Mouse (Mus musculus): ENCODE measurements around the gene Drd3. TPM values are rescaled to one million over a fixed set of nuclear protein-coding genes. Genes with fewer than 3 reads are reported as not detected.

The Drd3 gene
- polyA plus RNA-seq, 1 experiment from 2014 or later: not detected

GRCm38 (mm10) chr16:43849839-43850238 is 96.0 kb downstream of the Drd3 start:
- H3K36me3 ChIP-seq (ENCODE audit: control insufficient read depth, insufficient read depth, low read length): no peaks in the 10 kb centered on the region
- ATAC-seq (ENCODE audit: low FRiP score): no peak
- WGBS: 76% methylated on average over 1 of the region's 1 CpGs

GRCm38 (mm10) chr16:43858941-43859476 is 105.2 kb downstream of the Drd3 start:
- no peak for ATAC-seq (ENCODE audit: low FRiP score)
- H3K36me3 ChIP-seq (ENCODE audit: control insufficient read depth, insufficient read depth, low read length): peaks cover 12% of the 10 kb centered on the region; the same call in 1 of the 2 replicates
- no peaks in the 10 kb centered on the region for H3K27me3 ChIP-seq (ENCODE audit: control insufficient read depth, insufficient read depth, low read length)
- 93% methylated on average over 5 of the region's 5 CpGs for WGBS
- H3K4me3 ChIP-seq (ENCODE audit: low read depth, low read length): no peak overlapping the region
- no peak overlapping the region for H3K4me2 ChIP-seq (replicated peaks; ENCODE audit: low read depth, low read length)
- H3K9ac ChIP-seq (ENCODE audit: low read depth, low read length): no peak overlapping the region
- H3K9me3 ChIP-seq (ENCODE audit: control insufficient read depth, low read length): no peaks in the 10 kb centered on the region
- H3K4me1 ChIP-seq (replicated peaks; ENCODE audit: control insufficient read depth, insufficient read depth, low read length): no peaks in the 10 kb centered on the region
- no peak overlapping the region for H3K27ac ChIP-seq (ENCODE audit: low read depth, low read length)
- DNase-seq (ENCODE audit: low spot score): no peak

More at GRCm38 (mm10) chr16:43849839-43850238, 96.0 kb downstream of the Drd3 start:
- Histone ChIP-seq H3K4me1 (replicated peaks; ENCODE audit: control insufficient read depth, insufficient read depth, low read length) (no peaks in the 10 kb centered on the region), H3K27me3 (ENCODE audit: control insufficient read depth, insufficient read depth, low read length) (no peaks in the 10 kb centered on the region), H3K4me3 (ENCODE audit: low read depth, low read length) (no peak overlapping the region), H3K9ac (ENCODE audit: low read depth, low read length) (no peak overlapping the region), H3K27ac (ENCODE audit: low read depth, low read length) (no peak overlapping the region), H3K9me3 (ENCODE audit: control insufficient read depth, low read length) (no peaks in the 10 kb centered on the region), H3K4me2 (replicated peaks; ENCODE audit: low read depth, low read length) (no peak overlapping the region)
- DNase-seq (ENCODE audit: low spot score): no peak

GRCm38 (mm10) chr16:43860624-43861023 is 106.8 kb downstream of the Drd3 start:
- Histone ChIP-seq H3K9me3 (ENCODE audit: control insufficient read depth, low read length) (no peaks in the 10 kb centered on the region), H3K9ac (ENCODE audit: low read depth, low read length) (no peak overlapping the region), H3K4me3 (ENCODE audit: low read depth, low read length) (no peak overlapping the region), H3K27me3 (ENCODE audit: control insufficient read depth, insufficient read depth, low read length) (no peaks in the 10 kb centered on the region), H3K4me2 (replicated peaks; ENCODE audit: low read depth, low read length) (no peak overlapping the region), H3K36me3 (ENCODE audit: control insufficient read depth, insufficient read depth, low read length) (peaks cover 12% of the 10 kb centered on the region; the same call in 1 of the 2 replicates), H3K27ac (ENCODE audit: low read depth, low read length) (no peak overlapping the region), H3K4me1 (replicated peaks; ENCODE audit: control insufficient read depth, insufficient read depth, low read length) (no peaks in the 10 kb centered on the region)
- no peak for ATAC-seq (ENCODE audit: low FRiP score)
- DNase-seq (ENCODE audit: low spot score): no peak
- 90% methylated on average over 6 of the region's 6 CpGs for WGBS

- H3K4me1 ChIP-seq (replicated peaks; ENCODE audit: control insufficient read depth, insufficient read depth, low read length): no peaks in the 10 kb centered on the region
- H3K27me3 ChIP-seq (ENCODE audit: control insufficient read depth, insufficient read depth, low read length): no peaks in the 10 kb centered on the region
- H3K27ac ChIP-seq (ENCODE audit: low read depth, low read length): no peak overlapping the region
- H3K9me3 ChIP-seq (ENCODE audit: control insufficient read depth, low read length): no peaks in the 10 kb centered on the region
- H3K36me3 ChIP-seq (ENCODE audit: control insufficient read depth, insufficient read depth, low read length): 0 out of 2 replicates have a peak, but pooled peaks cover 2% of the 10 kb centered on the region
- ATAC-seq (ENCODE audit: low FRiP score) (no peak), DNase-seq (ENCODE audit: low spot score) (no peak)
- no peak overlapping the region for H3K4me2 ChIP-seq (replicated peaks; ENCODE audit: low read depth, low read length)
- no peak overlapping the region for H3K9ac ChIP-seq (ENCODE audit: low read depth, low read length)
- no peak overlapping the region for H3K4me3 ChIP-seq (ENCODE audit: low read depth, low read length)
Observed at GRCm38 (mm10) chr16:43869805-43870204, 116.0 kb downstream of the Drd3 start.

- 89% methylated on average over 7 of the region's 7 CpGs for WGBS
- Histone ChIP-seq H3K4me3 (ENCODE audit: low read depth, low read length) (no peak overlapping the region), H3K36me3 (ENCODE audit: control insufficient read depth, insufficient read depth, low read length) (0 out of 2 replicates have a peak, but pooled peaks cover 2% of the 10 kb centered on the region), H3K27me3 (ENCODE audit: control insufficient read depth, insufficient read depth, low read length) (no peaks in the 10 kb centered on the region), H3K4me2 (replicated peaks; ENCODE audit: low read depth, low read length) (no peak overlapping the region), H3K9ac (ENCODE audit: low read depth, low read length) (no peak overlapping the region), H3K9me3 (ENCODE audit: control insufficient read depth, low read length) (no peaks in the 10 kb centered on the region), H3K4me1 (replicated peaks; ENCODE audit: control insufficient read depth, insufficient read depth, low read length) (no peaks in the 10 kb centered on the region), H3K27ac (ENCODE audit: low read depth, low read length) (no peak overlapping the region)
- DNase-seq (ENCODE audit: low spot score): no peak
- no peak for ATAC-seq (ENCODE audit: low FRiP score)
Observed at GRCm38 (mm10) chr16:43871419-43871818, 117.6 kb downstream of the Drd3 start.

Other genes with a start within 250 kb of the Drd3 start
- not detected in 2 replicates for gene Tigit, start 89.9 kb upstream of the Drd3 start, polyA plus RNA-seq (2014; fragmentation: Nextera tagmentation; extraction: Ambion mirVana)
- gene Ccdc191, start 135.8 kb downstream of the Drd3 start, polyA plus RNA-seq (2014; fragmentation: Nextera tagmentation; extraction: Ambion mirVana): 12.6 and 18.4 TPM in 2 replicates
- gene Qtrt2, start 172.8 kb downstream of the Drd3 start, polyA plus RNA-seq (2014; fragmentation: Nextera tagmentation; extraction: Ambion mirVana): 35.9 and 42.2 TPM in 2 replicates
- 0.28 and 1.3 TPM in 2 replicates for gene Zdhhc23, start 225.8 kb downstream of the Drd3 start, polyA plus RNA-seq (2014; fragmentation: Nextera tagmentation; extraction: Ambion mirVana)

All from hindbrain, embryonic 11.5 days (tissue).